Mouse (Mus musculus) heart, embryonic 11.5 days (tissue): Measurements from ENCODE around the gene Dchs2. TPM values are rescaled to one million over a fixed set of nuclear protein-coding genes. Genes with fewer than 3 reads are reported as not detected.

ENCODE experiments used
- ATAC-seq: fragments of 200-750 bp; cut with Nextera tagmentation; replicated peaks from 2 replicates; pipeline ENCODE4 v1.8.0; 2017; ENCODE audit warnings: moderate library complexity; ENCODE audit not compliant: insufficient number of reproducible peaks, low FRiP score, low TSS enrichment
- H3K27ac ChIP-seq: fragments of 300-500 bp; sonication (generic); 2 replicates; pipeline ENCODE4 v1.5.1; 2014; ENCODE audit warnings: mild to moderate bottlenecking, low read depth, low read length
- H3K27me3 ChIP-seq: fragments of 300-500 bp; sonication (generic); 2 replicates; pipeline ENCODE4 v1.6.1; 2014; ENCODE audit warnings: mild to moderate bottlenecking, low read length, mixed read lengths; ENCODE audit not compliant: control insufficient read depth, insufficient read depth
- H3K36me3 ChIP-seq: fragments of 300-500 bp; sonication (generic); 2 replicates; pipeline ENCODE4 v1.6.1; 2014; ENCODE audit warnings: mild to moderate bottlenecking, low read length, moderate library complexity, mixed read lengths; ENCODE audit not compliant: control insufficient read depth, insufficient read depth
- H3K4me1 ChIP-seq: fragments of 300-500 bp; sonication (generic); 2 replicates; pipeline ENCODE4 v1.6.1; 2014; ENCODE audit warnings: low read length; ENCODE audit not compliant: control insufficient read depth, insufficient read depth
- H3K4me2 ChIP-seq: fragments of 300-500 bp; sonication (generic); 2 replicates; pipeline ENCODE4 v1.6.1; 2014; ENCODE audit warnings: mild to moderate bottlenecking, moderate library complexity
- H3K4me3 ChIP-seq: fragments of 300-500 bp; sonication (generic); 2 replicates; pipeline ENCODE4 v1.5.1; 2014; ENCODE audit warnings: low read depth, low read length
- H3K9ac ChIP-seq: fragments of 300-500 bp; sonication (generic); 2 replicates; pipeline ENCODE4 v1.6.1; 2014; ENCODE audit warnings: mild to moderate bottlenecking, low read depth, low read length, moderate library complexity
- H3K9me3 ChIP-seq: fragments of 300-500 bp; sonication (generic); replicated peaks from 2 replicates; pipeline ENCODE4 v1.6.1; 2016; ENCODE audit warnings: low read length; ENCODE audit not compliant: control insufficient read depth
- WGBS: fragments of 180-500 bp; shearing (Covaris S2); extraction: QIAGEN DNeasy Blood & Tissue Kit; methylation state at CpG from one replicate; pipeline ENCODE4 v1.1.7; 2014; ENCODE audit not compliant: insufficient replicate concordance; 5-methylcytosine and 5-hydroxymethylcytosine counted together
- polyA plus RNA-seq: library from polyadenylated mRNA; unstranded; fragments of >200 nt; fragmentation: Nextera tagmentation; extraction: Ambion mirVana; gene quantifications from 2 replicates; pipeline ENCODE4 v1.2.1, GENCODE M21; 2014

The Dchs2 gene
- polyA plus RNA-seq, 1 experiment from 2014 or later, result 0.16 TPM

GRCm38 (mm10) chr3:83368500-83369068 lies 240.8 kb downstream of the Dchs2 start:
- no peaks in the 10 kb centered on the region for H3K27me3 ChIP-seq
- H3K9me3 ChIP-seq, result no peaks in the 10 kb centered on the region
- H3K4me3 ChIP-seq, result no peak overlapping the region
- no peak for ATAC-seq
- H3K36me3 ChIP-seq, result no peaks in the 10 kb centered on the region
- H3K4me1 ChIP-seq, result no peaks in the 10 kb centered on the region
- no peak overlapping the region for H3K4me2 ChIP-seq
- H3K27ac ChIP-seq, result no peak overlapping the region
- H3K9ac ChIP-seq, result no peak overlapping the region
- 75% methylated on average over 9 of the region's 9 CpGs for WGBS

- H3K27me3 ChIP-seq, result no peaks in the 10 kb centered on the region
- H3K9me3 ChIP-seq, result no peaks in the 10 kb centered on the region
- no peaks in the 10 kb centered on the region for H3K36me3 ChIP-seq
- H3K4me1 ChIP-seq, result no peaks in the 10 kb centered on the region
- H3K9ac ChIP-seq, result no peak overlapping the region
- no peak overlapping the region for H3K27ac ChIP-seq
- H3K4me3 ChIP-seq, result no peak overlapping the region
- WGBS, result 77% methylated on average over 2 of the region's 2 CpGs
- ATAC-seq, result no peak
- no peak overlapping the region for H3K4me2 ChIP-seq
Observed at GRCm38 (mm10) chr3:83369871-83370270, 242.1 kb downstream of the Dchs2 start.

GRCm38 (mm10) chr3:83374333-83374732 lies 246.6 kb downstream of the Dchs2 start:
- Histone ChIP-seq H3K36me3 (no peaks in the 10 kb centered on the region), H3K27ac (no peak overlapping the region)
- 61% methylated on average over 6 of the region's 6 CpGs for WGBS

GRCm38 (mm10) chr3:83376834-83377233 lies 249.1 kb downstream of the Dchs2 start:
- Histone ChIP-seq H3K27me3 (no peaks in the 10 kb centered on the region), H3K4me1 (no peaks in the 10 kb centered on the region), H3K4me2 (no peak overlapping the region), H3K36me3 (no peaks in the 10 kb centered on the region), H3K9ac (no peak overlapping the region), H3K27ac (no peak overlapping the region), H3K9me3 (peaks cover 6% of the 10 kb centered on the region), H3K4me3 (no peak overlapping the region)
- no peak for ATAC-seq
- 79% methylated on average over 6 of the region's 6 CpGs for WGBS

More at GRCm38 (mm10) chr3:83374333-83374732, 246.6 kb downstream of the Dchs2 start:
- no peak for ATAC-seq
- no peaks in the 10 kb centered on the region for H3K27me3 ChIP-seq
- H3K9ac ChIP-seq, result no peak overlapping the region
- H3K4me1 ChIP-seq, result no peaks in the 10 kb centered on the region
- no peak overlapping the region for H3K4me2 ChIP-seq
- no peak overlapping the region for H3K4me3 ChIP-seq
- H3K9me3 ChIP-seq, result peaks cover 6% of the 10 kb centered on the region

Other genes starting within 250 kb of the Dchs2 start
- gene Lrat, start 224.0 kb upstream of the Dchs2 start, polyA plus RNA-seq, result 0.09 TPM in 1 of 2 replicates, not detected in the other
- 0.62 and 3.8 TPM in 2 replicates for gene Fgg, start 120.2 kb upstream of the Dchs2 start, polyA plus RNA-seq
- 0.52 and 2.7 TPM in 2 replicates for gene Fga, start 101.9 kb upstream of the Dchs2 start, polyA plus RNA-seq
- 0.59 and 3.4 TPM in 2 replicates for gene Fgb, start 78.1 kb upstream of the Dchs2 start, polyA plus RNA-seq
- gene Plrg1, start 72.4 kb upstream of the Dchs2 start, polyA plus RNA-seq, result 64.1 and 73.2 TPM in 2 replicates